Mouse (Mus musculus): Measurements from ENCODE around the gene Tead2. TPM values are rescaled to one million over a fixed set of nuclear protein-coding genes. Genes with fewer than 3 reads are reported as not detected.

Gene Tead2
- polyA plus RNA-seq (2014; fragmentation: Illumina TruSeq; extraction: RNeasy Lipid Tissue Mini Kit (QIAGEN cat#74804); ENCODE audit: insufficient read depth, low read depth, low replicate concordance) = 16.7 TPM

DNA sequence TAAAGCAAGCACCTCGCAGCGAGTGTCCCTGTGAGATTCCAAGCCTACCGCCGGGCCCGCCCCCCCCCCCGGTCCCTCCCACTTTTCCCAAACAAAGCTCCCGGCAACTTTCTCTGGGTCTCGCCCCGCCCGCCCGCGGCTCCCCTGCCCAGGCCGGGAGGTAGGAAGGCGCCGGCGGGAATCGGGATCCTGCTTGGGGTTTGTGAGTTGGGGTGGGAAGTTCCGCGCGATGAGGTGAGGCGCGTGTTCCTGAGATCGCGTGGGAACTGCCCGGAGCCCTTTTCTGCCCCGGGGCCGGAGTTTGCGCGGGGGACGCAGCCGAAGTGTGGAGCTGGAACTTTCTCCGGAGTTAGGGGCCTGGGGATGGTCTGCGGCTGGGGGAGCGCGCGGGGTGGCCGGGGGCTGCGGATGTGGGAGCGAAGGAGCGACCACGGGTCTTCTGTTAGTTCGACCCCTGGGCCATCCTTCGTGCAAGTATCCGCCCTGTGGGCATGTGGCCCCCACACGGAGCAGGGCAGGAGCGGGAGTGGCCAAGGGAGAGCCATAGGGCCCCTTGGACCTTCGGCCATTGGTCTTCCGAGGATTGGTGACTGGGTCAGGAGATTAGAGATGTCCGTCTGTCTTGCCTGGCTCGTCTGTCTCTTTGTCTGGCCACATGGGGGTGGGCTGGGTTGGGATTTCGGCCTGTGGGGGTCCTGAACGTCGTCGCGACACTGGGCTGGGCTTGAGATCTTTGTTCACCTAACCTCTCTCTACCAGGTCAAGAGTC, at the start of gene Tead2:
Gene Tead2 (plus strand): TSS at position 81 of the 769 bp plus-strand sequence.

DNA sequence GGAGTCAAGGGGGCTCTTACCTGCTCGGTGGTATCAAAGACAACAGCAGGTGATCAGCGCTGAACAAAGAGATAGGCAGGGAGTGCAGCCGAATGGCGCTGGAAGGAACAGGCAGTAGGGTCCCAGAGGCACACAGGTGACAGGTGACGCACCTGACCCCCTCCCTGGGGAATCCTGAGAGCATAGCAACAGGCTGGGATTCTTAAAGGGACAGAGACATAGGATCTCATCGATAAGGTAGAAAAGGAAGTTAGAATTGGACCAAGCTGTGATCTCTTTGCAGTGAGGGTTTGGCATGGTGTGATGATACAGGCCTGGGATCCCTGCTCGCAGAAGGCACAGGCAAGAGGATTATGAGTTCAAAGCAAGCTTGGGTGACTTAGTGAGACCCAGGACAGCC, 36.1 kb upstream of the Tead2 start, which contains the start of gene Gfy:
Gene Gfy (minus strand): TSS at position 101 of the 400 bp plus-strand sequence.

DNA sequence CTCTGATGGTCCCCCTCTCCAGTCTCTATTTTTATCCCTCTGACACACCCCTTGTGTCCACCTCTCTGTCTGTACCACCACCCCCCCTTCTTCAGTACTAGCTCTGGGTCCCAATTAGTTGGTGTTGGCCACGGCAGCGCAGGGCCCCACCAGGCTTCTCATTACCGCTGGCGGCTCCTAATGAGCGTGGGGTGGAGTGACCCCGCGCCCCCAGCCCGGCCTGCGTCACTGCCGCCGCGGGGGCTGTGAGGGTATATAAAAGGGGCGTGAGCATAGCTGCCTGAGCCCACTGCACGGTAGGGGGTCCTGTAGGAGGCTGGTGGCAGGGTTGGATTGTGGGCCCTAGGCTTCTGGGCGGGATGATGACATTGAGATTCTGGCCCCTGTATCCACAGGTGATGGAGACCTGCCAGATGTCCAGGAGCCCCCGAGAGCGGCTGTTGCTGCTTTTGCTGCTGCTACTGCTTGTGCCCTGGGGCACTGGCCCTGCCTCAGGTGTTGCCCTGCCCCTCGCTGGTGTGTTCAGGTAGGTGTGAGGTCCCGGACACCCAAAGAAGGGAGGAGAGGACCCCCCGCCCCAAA, 34.6 kb upstream of the Tead2 start, which contains the start of gene Pth2:
Gene Pth2 (plus strand): TSS at position 100 of the 582 bp plus-strand sequence.

GRCm38 (mm10) chr7:45204380-45205143, 11.0 kb upstream of the Tead2 start, which contains the start of gene Ccdc155:
Gene Ccdc155 (minus strand): TSS chr7:45204892.

GRCm38 (mm10) chr7:45211851-45212251, 3.7 kb upstream of the Tead2 start, which contains the start of gene Dkkl1:
Gene Dkkl1 (minus strand): TSS chr7:45212147.

GRCm38 (mm10) chr7:45238723-45239496, 23.4 kb downstream of the Tead2 start, which contains the start of gene Cd37:
Gene Cd37 (minus strand): TSS chr7:45239115.

GRCm38 (mm10) chr7:45240633-45241388, 25.3 kb downstream of the Tead2 start, which contains the start of gene Slc6a16:
Gene Slc6a16 (plus strand): TSS chr7:45241085.

GRCm38 (mm10) chr7:45277136-45277760, 61.7 kb downstream of the Tead2 start, which contains the start of gene Slc6a21:
Gene Slc6a21 (plus strand): TSS chr7:45277513.

Other genes with a start within 250 kb of the Tead2 start
- gene Cpt1c, start 240.9 kb upstream of the Tead2 start, polyA plus RNA-seq (2014; fragmentation: Illumina TruSeq; extraction: RNeasy Lipid Tissue Mini Kit (QIAGEN cat#74804); ENCODE audit: insufficient read depth, low read depth, low replicate concordance) = 2.5 TPM
- gene Prmt1, start 229.2 kb upstream of the Tead2 start, polyA plus RNA-seq (2014; fragmentation: Illumina TruSeq; extraction: RNeasy Lipid Tissue Mini Kit (QIAGEN cat#74804); ENCODE audit: insufficient read depth, low read depth, low replicate concordance) = 126 TPM
- gene Irf3, start 218.1 kb upstream of the Tead2 start, polyA plus RNA-seq (2014; fragmentation: Illumina TruSeq; extraction: RNeasy Lipid Tissue Mini Kit (QIAGEN cat#74804); ENCODE audit: insufficient read depth, low read depth, low replicate concordance) = 71.8 TPM
- 14.9 TPM for gene Bcl2l12, start 217.0 kb upstream of the Tead2 start, polyA plus RNA-seq (2014; fragmentation: Illumina TruSeq; extraction: RNeasy Lipid Tissue Mini Kit (QIAGEN cat#74804); ENCODE audit: insufficient read depth, low read depth, low replicate concordance)
- gene Scaf1, start 199.4 kb upstream of the Tead2 start, polyA plus RNA-seq (2014; fragmentation: Illumina TruSeq; extraction: RNeasy Lipid Tissue Mini Kit (QIAGEN cat#74804); ENCODE audit: insufficient read depth, low read depth, low replicate concordance) = 15.5 TPM
- gene Rras, start 197.8 kb upstream of the Tead2 start, polyA plus RNA-seq (2014; fragmentation: Illumina TruSeq; extraction: RNeasy Lipid Tissue Mini Kit (QIAGEN cat#74804); ENCODE audit: insufficient read depth, low read depth, low replicate concordance) = 170 TPM
- 10.4 TPM for gene Prr12, start 162.9 kb upstream of the Tead2 start, polyA plus RNA-seq (2014; fragmentation: Illumina TruSeq; extraction: RNeasy Lipid Tissue Mini Kit (QIAGEN cat#74804); ENCODE audit: insufficient read depth, low read depth, low replicate concordance)
- 36.8 TPM for gene Nosip, start 153.3 kb upstream of the Tead2 start, polyA plus RNA-seq (2014; fragmentation: Illumina TruSeq; extraction: RNeasy Lipid Tissue Mini Kit (QIAGEN cat#74804); ENCODE audit: insufficient read depth, low read depth, low replicate concordance)
- gene Prrg2, start 153.1 kb upstream of the Tead2 start, polyA plus RNA-seq (2014; fragmentation: Illumina TruSeq; extraction: RNeasy Lipid Tissue Mini Kit (QIAGEN cat#74804); ENCODE audit: insufficient read depth, low read depth, low replicate concordance) = 23.4 TPM
- 83.1 TPM for gene Rcn3, start 123.5 kb upstream of the Tead2 start, polyA plus RNA-seq (2014; fragmentation: Illumina TruSeq; extraction: RNeasy Lipid Tissue Mini Kit (QIAGEN cat#74804); ENCODE audit: insufficient read depth, low read depth, low replicate concordance)
- gene Fcgrt, start 111.9 kb upstream of the Tead2 start, polyA plus RNA-seq (2014; fragmentation: Illumina TruSeq; extraction: RNeasy Lipid Tissue Mini Kit (QIAGEN cat#74804); ENCODE audit: insufficient read depth, low read depth, low replicate concordance) = 91.4 TPM
- 1,585 TPM for gene Rps11, start 91.3 kb upstream of the Tead2 start, polyA plus RNA-seq (2014; fragmentation: Illumina TruSeq; extraction: RNeasy Lipid Tissue Mini Kit (QIAGEN cat#74804); ENCODE audit: insufficient read depth, low read depth, low replicate concordance)
- 3,762 TPM for gene Rpl13a, start 87.0 kb upstream of the Tead2 start, polyA plus RNA-seq (2014; fragmentation: Illumina TruSeq; extraction: RNeasy Lipid Tissue Mini Kit (QIAGEN cat#74804); ENCODE audit: insufficient read depth, low read depth, low replicate concordance)
- not detected for gene Gm45713, start 79.5 kb upstream of the Tead2 start, polyA plus RNA-seq (2014; fragmentation: Illumina TruSeq; extraction: RNeasy Lipid Tissue Mini Kit (QIAGEN cat#74804); ENCODE audit: insufficient read depth, low read depth, low replicate concordance)
- gene Flt3l, start 79.3 kb upstream of the Tead2 start, polyA plus RNA-seq (2014; fragmentation: Illumina TruSeq; extraction: RNeasy Lipid Tissue Mini Kit (QIAGEN cat#74804); ENCODE audit: insufficient read depth, low read depth, low replicate concordance) = 39.0 TPM
- 55.1 TPM for gene Pih1d1, start 61.5 kb upstream of the Tead2 start, polyA plus RNA-seq (2014; fragmentation: Illumina TruSeq; extraction: RNeasy Lipid Tissue Mini Kit (QIAGEN cat#74804); ENCODE audit: insufficient read depth, low read depth, low replicate concordance)
- 21.1 TPM for gene Aldh16a1, start 61.2 kb upstream of the Tead2 start, polyA plus RNA-seq (2014; fragmentation: Illumina TruSeq; extraction: RNeasy Lipid Tissue Mini Kit (QIAGEN cat#74804); ENCODE audit: insufficient read depth, low read depth, low replicate concordance)
- gene Slc17a7, start 51.8 kb upstream of the Tead2 start, polyA plus RNA-seq (2014; fragmentation: Illumina TruSeq; extraction: RNeasy Lipid Tissue Mini Kit (QIAGEN cat#74804); ENCODE audit: insufficient read depth, low read depth, low replicate concordance) = 1.1 TPM
- not detected for gene Gfy, start 36.2 kb upstream of the Tead2 start, polyA plus RNA-seq (2014; fragmentation: Illumina TruSeq; extraction: RNeasy Lipid Tissue Mini Kit (QIAGEN cat#74804); ENCODE audit: insufficient read depth, low read depth, low replicate concordance)
- not detected for gene Pth2, start 34.8 kb upstream of the Tead2 start, polyA plus RNA-seq (2014; fragmentation: Illumina TruSeq; extraction: RNeasy Lipid Tissue Mini Kit (QIAGEN cat#74804); ENCODE audit: insufficient read depth, low read depth, low replicate concordance)
- 1.5 TPM for gene Ccdc155, start 10.9 kb upstream of the Tead2 start, polyA plus RNA-seq (2014; fragmentation: Illumina TruSeq; extraction: RNeasy Lipid Tissue Mini Kit (QIAGEN cat#74804); ENCODE audit: insufficient read depth, low read depth, low replicate concordance)
- 0.81 TPM for gene Dkkl1, start 3.6 kb upstream of the Tead2 start, polyA plus RNA-seq (2014; fragmentation: Illumina TruSeq; extraction: RNeasy Lipid Tissue Mini Kit (QIAGEN cat#74804); ENCODE audit: insufficient read depth, low read depth, low replicate concordance)
- gene Cd37, start 23.4 kb downstream of the Tead2 start, polyA plus RNA-seq (2014; fragmentation: Illumina TruSeq; extraction: RNeasy Lipid Tissue Mini Kit (QIAGEN cat#74804); ENCODE audit: insufficient read depth, low read depth, low replicate concordance) = 36.3 TPM
- gene Slc6a16, start 25.3 kb downstream of the Tead2 start, polyA plus RNA-seq (2014; fragmentation: Illumina TruSeq; extraction: RNeasy Lipid Tissue Mini Kit (QIAGEN cat#74804); ENCODE audit: insufficient read depth, low read depth, low replicate concordance) = not detected
- gene Slc6a21, start 61.8 kb downstream of the Tead2 start, polyA plus RNA-seq (2014; fragmentation: Illumina TruSeq; extraction: RNeasy Lipid Tissue Mini Kit (QIAGEN cat#74804); ENCODE audit: insufficient read depth, low read depth, low replicate concordance) = not detected
- gene Trpm4, start 118.0 kb downstream of the Tead2 start, polyA plus RNA-seq (2014; fragmentation: Illumina TruSeq; extraction: RNeasy Lipid Tissue Mini Kit (QIAGEN cat#74804); ENCODE audit: insufficient read depth, low read depth, low replicate concordance) = 26.8 TPM
- gene Hrc, start 119.5 kb downstream of the Tead2 start, polyA plus RNA-seq (2014; fragmentation: Illumina TruSeq; extraction: RNeasy Lipid Tissue Mini Kit (QIAGEN cat#74804); ENCODE audit: insufficient read depth, low read depth, low replicate concordance) = 4.6 TPM
- 0.80 TPM for gene Ppfia3, start 151.3 kb downstream of the Tead2 start, polyA plus RNA-seq (2014; fragmentation: Illumina TruSeq; extraction: RNeasy Lipid Tissue Mini Kit (QIAGEN cat#74804); ENCODE audit: insufficient read depth, low read depth, low replicate concordance)
- not detected for gene Lin7b, start 154.8 kb downstream of the Tead2 start, polyA plus RNA-seq (2014; fragmentation: Illumina TruSeq; extraction: RNeasy Lipid Tissue Mini Kit (QIAGEN cat#74804); ENCODE audit: insufficient read depth, low read depth, low replicate concordance)
- gene Snrnp70, start 180.0 kb downstream of the Tead2 start, polyA plus RNA-seq (2014; fragmentation: Illumina TruSeq; extraction: RNeasy Lipid Tissue Mini Kit (QIAGEN cat#74804); ENCODE audit: insufficient read depth, low read depth, low replicate concordance) = 123 TPM
- not detected for gene Kcna7, start 189.9 kb downstream of the Tead2 start, polyA plus RNA-seq (2014; fragmentation: Illumina TruSeq; extraction: RNeasy Lipid Tissue Mini Kit (QIAGEN cat#74804); ENCODE audit: insufficient read depth, low read depth, low replicate concordance)
- 3.0 TPM for gene Ntf5, start 197.9 kb downstream of the Tead2 start, polyA plus RNA-seq (2014; fragmentation: Illumina TruSeq; extraction: RNeasy Lipid Tissue Mini Kit (QIAGEN cat#74804); ENCODE audit: insufficient read depth, low read depth, low replicate concordance)
- gene Lhb, start 205.1 kb downstream of the Tead2 start, polyA plus RNA-seq (2014; fragmentation: Illumina TruSeq; extraction: RNeasy Lipid Tissue Mini Kit (QIAGEN cat#74804); ENCODE audit: insufficient read depth, low read depth, low replicate concordance) = 5.9 TPM
- gene Gys1, start 219.1 kb downstream of the Tead2 start, polyA plus RNA-seq (2014; fragmentation: Illumina TruSeq; extraction: RNeasy Lipid Tissue Mini Kit (QIAGEN cat#74804); ENCODE audit: insufficient read depth, low read depth, low replicate concordance) = 8.9 TPM
- gene Ruvbl2, start 222.3 kb downstream of the Tead2 start, polyA plus RNA-seq (2014; fragmentation: Illumina TruSeq; extraction: RNeasy Lipid Tissue Mini Kit (QIAGEN cat#74804); ENCODE audit: insufficient read depth, low read depth, low replicate concordance) = 33.3 TPM
- 2,902 TPM for gene Ftl1, start 244.1 kb downstream of the Tead2 start, polyA plus RNA-seq (2014; fragmentation: Illumina TruSeq; extraction: RNeasy Lipid Tissue Mini Kit (QIAGEN cat#74804); ENCODE audit: insufficient read depth, low read depth, low replicate concordance)

All from lung, adult 10 weeks (tissue).